Mouse (Mus musculus) E14TG2a.4 (cell line): ENCODE results near the gene Atp5c1.
A peak's percentile ranks its signal among the peaks of the same experiment; 100 is the strongest.

Experiments
- H3K27me3 ChIP-seq: 2 replicates; pipeline ENCODE4 v1.6.1; 2014; ENCODE audit warnings: low read length, control low read depth; ENCODE audit not compliant: insufficient read depth
- H3K36me3 ChIP-seq: 2 replicates; pipeline ENCODE4 v1.6.1; 2014; ENCODE audit warnings: low read length, control low read depth; ENCODE audit not compliant: insufficient read depth
- H3K4me1 ChIP-seq: replicated peaks from 2 replicates; pipeline ENCODE4 v1.6.1; 2014; ENCODE audit warnings: low read depth, low read length, control low read depth
- H3K4me3 ChIP-seq: replicated peaks from 2 replicates; pipeline ENCODE4 v1.5.1; 2014; ENCODE audit warnings: mild to moderate bottlenecking, low read length
- H3K9me3 ChIP-seq: 2 replicates; pipeline ENCODE4 v1.6.1; 2014; ENCODE audit warnings: low read length, control low read depth
- CTCF ChIP-seq: conservative IDR thresholded peaks from 2 replicates; pipeline ENCODE4 v1.5.1; 2014; ENCODE audit warnings: low read length
- NANOG ChIP-seq: IDR thresholded peaks from 2 replicates; pipeline ENCODE4 v1.6.1; 2014; ENCODE audit warnings: borderline replicate concordance, low read length, mixed read lengths
- POU5F1 ChIP-seq: IDR thresholded peaks from 2 replicates; pipeline ENCODE4 v1.6.1; 2014; ENCODE audit warnings: low read length, borderline replicate concordance

Atp5c1 gene

GRCm38 (mm10) chr2:10076675-10077074, 3.6 kb downstream of the Atp5c1 start:
- Histone ChIP-seq H3K36me3 (peaks cover 58% of the 10 kb centered on the region), H3K4me3 (no peak overlapping the region), H3K9me3 (no peaks in the 10 kb centered on the region), H3K27me3 (no peaks in the 10 kb centered on the region), H3K4me1 (peaks cover 82% of the 10 kb centered on the region)
- TF ChIP-seq CTCF: no peak
- no peak for TF ChIP-seq POU5F1
- no peak for TF ChIP-seq NANOG

- peaks cover 77% of the 10 kb centered on the region for H3K36me3 ChIP-seq
- no peaks in the 10 kb centered on the region for H3K9me3 ChIP-seq
- 0 out of 2 replicates have a peak overlapping the region, but pooled peaks have one; percentile 23 for H3K4me3 ChIP-seq
- no peak for TF ChIP-seq CTCF
- TF ChIP-seq NANOG: no peak
- no peak for TF ChIP-seq POU5F1
- H3K27me3 ChIP-seq: no peaks in the 10 kb centered on the region
- H3K4me1 ChIP-seq: peaks cover 92% of the 10 kb centered on the region
Observed at GRCm38 (mm10) chr2:10074470-10074869, 5.8 kb downstream of the Atp5c1 start.

DNA sequence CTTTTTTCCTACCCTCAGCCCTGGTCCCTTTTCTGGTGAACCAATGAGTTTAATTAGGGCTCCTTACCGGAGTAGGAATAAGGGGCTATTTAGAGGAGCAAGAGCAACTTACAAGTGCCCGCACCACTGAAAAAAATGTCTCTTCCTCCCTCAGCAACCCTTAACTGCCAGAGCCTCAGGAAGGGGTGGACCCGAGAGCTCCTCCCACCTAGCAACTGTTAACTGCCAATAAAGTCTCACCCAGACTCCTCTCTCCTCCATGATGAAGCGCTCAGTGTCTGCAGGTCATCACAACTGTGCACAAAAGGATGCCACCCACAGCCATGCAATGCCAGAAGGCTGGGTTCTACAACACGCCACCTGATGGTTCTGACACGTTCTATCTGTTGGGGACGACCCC, 8.6 kb downstream of the Atp5c1 start:
- Histone ChIP-seq H3K4me1 (peaks cover 76% of the 10 kb centered on the region), H3K4me3 (no peak overlapping the region), H3K9me3 (no peaks in the 10 kb centered on the region), H3K36me3 (peaks cover 91% of the 10 kb centered on the region), H3K27me3 (no peaks in the 10 kb centered on the region)
- TF ChIP-seq POU5F1 (no peak), CTCF (no peak), NANOG (no peak)

- Histone ChIP-seq H3K4me1 (no peaks in the 10 kb centered on the region), H3K27me3 (no peaks in the 10 kb centered on the region), H3K4me3 (no peak overlapping the region), H3K36me3 (peaks cover 98% of the 10 kb centered on the region), H3K9me3 (no peaks in the 10 kb centered on the region)
- TF ChIP-seq CTCF: no peak
- no peak for TF ChIP-seq POU5F1
- no peak for TF ChIP-seq NANOG
Observed at GRCm38 (mm10) chr2:10058836-10059235, 21.5 kb downstream of the Atp5c1 start.

DNA sequence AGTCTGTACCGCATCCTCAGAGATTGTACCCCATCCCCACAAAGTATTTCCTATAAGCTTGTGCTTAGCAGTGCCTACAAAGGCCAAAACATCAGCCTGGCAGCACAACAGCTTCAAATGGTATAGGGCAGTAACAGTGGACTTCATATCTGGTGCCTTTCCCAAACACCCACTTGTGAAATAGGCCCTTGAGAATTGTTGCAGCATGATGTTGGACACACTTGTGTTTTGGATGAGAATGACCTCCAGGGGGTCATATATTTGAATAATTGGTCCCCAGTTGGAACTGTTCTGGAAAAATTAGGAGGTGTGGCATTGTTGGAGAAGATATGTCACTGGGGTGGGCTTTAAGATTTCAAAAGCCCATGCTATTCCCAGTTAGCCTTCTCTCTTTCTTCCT, 28.3 kb downstream of the Atp5c1 start:
- H3K9me3 ChIP-seq: no peaks in the 10 kb centered on the region
- H3K4me1 ChIP-seq: peaks cover 15% of the 10 kb centered on the region
- peaks cover 32% of the 10 kb centered on the region for H3K36me3 ChIP-seq
- TF ChIP-seq CTCF (no peak), POU5F1 (no peak), NANOG (no peak)
- no peaks in the 10 kb centered on the region for H3K27me3 ChIP-seq
- no peak overlapping the region for H3K4me3 ChIP-seq

GRCm38 (mm10) chr2:10050878-10051277, 29.4 kb downstream of the Atp5c1 start:
- Histone ChIP-seq H3K36me3 (peaks cover 21% of the 10 kb centered on the region), H3K4me1 (peaks cover 19% of the 10 kb centered on the region), H3K27me3 (no peaks in the 10 kb centered on the region), H3K4me3 (no peak overlapping the region), H3K9me3 (no peaks in the 10 kb centered on the region)
- TF ChIP-seq CTCF (no peak), NANOG (no peak), POU5F1 (no peak)

- H3K4me1 ChIP-seq: peaks cover 19% of the 10 kb centered on the region
- H3K36me3 ChIP-seq: peaks cover 7% of the 10 kb centered on the region
- TF ChIP-seq POU5F1: no peak
- TF ChIP-seq NANOG: no peak
- no peak for TF ChIP-seq CTCF
- no peaks in the 10 kb centered on the region for H3K27me3 ChIP-seq
- no peaks in the 10 kb centered on the region for H3K9me3 ChIP-seq
- H3K4me3 ChIP-seq: peak overlapping the region; percentile 99
Observed at GRCm38 (mm10) chr2:10049456-10049855, 30.9 kb downstream of the Atp5c1 start.

DNA sequence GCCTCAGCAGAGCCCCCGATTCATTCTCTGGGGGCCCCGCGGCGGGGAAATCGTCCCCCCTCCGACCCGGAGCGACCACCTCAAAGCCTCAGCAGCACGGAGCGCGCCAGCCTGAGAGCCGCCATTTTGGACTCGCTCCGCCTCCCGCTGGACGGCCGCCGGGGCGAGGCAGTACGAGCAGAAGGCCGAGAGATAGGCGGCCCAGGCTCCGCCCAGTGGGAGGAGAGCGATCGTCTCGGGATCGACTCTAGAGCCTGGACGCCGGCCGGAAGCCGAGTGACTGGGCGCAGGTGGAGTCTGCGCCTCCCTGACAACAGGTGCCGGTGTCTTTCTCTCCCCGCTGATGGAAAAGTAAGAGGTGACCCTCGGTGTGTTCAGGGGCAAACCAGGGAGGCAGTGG, 31.8 kb downstream of the Atp5c1 start, which contains the start of gene Taf3:
Gene Taf3 (minus strand): TSS at position 136 of the 400 bp plus-strand sequence.
- H3K4me1 ChIP-seq: peaks cover 19% of the 10 kb centered on the region
- H3K27me3 ChIP-seq: no peaks in the 10 kb centered on the region
- TF ChIP-seq CTCF (no peak), NANOG (no peak), POU5F1 (no peak)
- no peaks in the 10 kb centered on the region for H3K9me3 ChIP-seq
- H3K36me3 ChIP-seq: no peaks in the 10 kb centered on the region
- peak within 1 kb of the TSS; percentile 99 for H3K4me3 ChIP-seq

GRCm38 (mm10) chr2:10047758-10048436, 32.4 kb downstream of the Atp5c1 start:
- Histone ChIP-seq H3K9me3 (no peaks in the 10 kb centered on the region), H3K27me3 (no peaks in the 10 kb centered on the region), H3K4me3 (peak overlapping the region; percentile 99), H3K36me3 (no peaks in the 10 kb centered on the region), H3K4me1 (peaks cover 19% of the 10 kb centered on the region)
- TF ChIP-seq CTCF (no peak), NANOG (no peak), POU5F1 (no peak)
